Mouse (Mus musculus) lung, embryonic 14.5 days (tissue): ENCODE data around the gene Atxn1. TPM values are rescaled to one million over a fixed set of nuclear protein-coding genes. Genes with fewer than 3 reads are reported as not detected.

Experiments used
- ATAC-seq: fragments of 200-750 bp; cut with Nextera tagmentation; 2 replicates; pipeline ENCODE4 v1.8.0; 2017; ENCODE audit warnings: mild to moderate bottlenecking, moderate TSS enrichment, moderate library complexity; ENCODE audit not compliant: insufficient read depth
- DNase-seq: peaks from one replicate; pipeline ENCODE4 v3.0.0-alpha.2; 2015
- H3K27ac ChIP-seq: fragments of 300-500 bp; sonication (generic); 2 replicates; pipeline ENCODE4 v1.5.1; 2014; ENCODE audit warnings: low read depth, mild to moderate bottlenecking, moderate library complexity
- H3K27me3 ChIP-seq: fragments of 300-500 bp; sonication (generic); 2 replicates; pipeline ENCODE4 v1.6.1; 2014; ENCODE audit warnings: low read length, control low read depth; ENCODE audit not compliant: insufficient read depth
- H3K36me3 ChIP-seq: fragments of 300-500 bp; sonication (generic); 2 replicates; pipeline ENCODE4 v1.6.1; 2014; ENCODE audit warnings: control low read depth; ENCODE audit not compliant: insufficient read depth
- H3K4me1 ChIP-seq: fragments of 300-500 bp; sonication (generic); 2 replicates; pipeline ENCODE4 v1.6.1; 2014; ENCODE audit warnings: antibody characterized with exemption, control low read depth; ENCODE audit not compliant: insufficient read depth
- H3K4me2 ChIP-seq: fragments of 300-500 bp; sonication (generic); 2 replicates; pipeline ENCODE4 v1.6.1; 2014; ENCODE audit warnings: mild to moderate bottlenecking
- H3K4me3 ChIP-seq: fragments of 300-500 bp; sonication (generic); 2 replicates; pipeline ENCODE4 v1.5.1; 2014; ENCODE audit warnings: low read depth, low read length
- H3K9ac ChIP-seq: fragments of 300-500 bp; sonication (generic); 2 replicates; pipeline ENCODE4 v1.6.1; 2014
- H3K9me3 ChIP-seq: fragments of 300-500 bp; sonication (generic); 2 replicates; pipeline ENCODE4 v1.6.1; 2016; ENCODE audit warnings: low read depth, low read length, control low read depth
- CTCF ChIP-seq: IDR thresholded peaks from 2 replicates; pipeline ENCODE4 v1.5.1; 2016; ENCODE audit warnings: antibody characterized with exemption, low read depth
- WGBS: fragments of 180-500 bp; shearing (Covaris S2); extraction: QIAGEN DNeasy Blood & Tissue Kit; methylation state at CpG from one replicate; pipeline ENCODE4 v1.1.7; 2014; 5-methylcytosine and 5-hydroxymethylcytosine counted together
- polyA plus RNA-seq: library from polyadenylated mRNA; unstranded; fragments of >200 nt; fragmentation: Nextera tagmentation; extraction: Ambion mirVana; gene quantifications from 2 replicates; pipeline ENCODE4 v1.2.1, GENCODE M21; 2014

Gene Atxn1
- polyA plus RNA-seq, 1 experiment from 2014 or later, result 3.9 TPM

DNA sequence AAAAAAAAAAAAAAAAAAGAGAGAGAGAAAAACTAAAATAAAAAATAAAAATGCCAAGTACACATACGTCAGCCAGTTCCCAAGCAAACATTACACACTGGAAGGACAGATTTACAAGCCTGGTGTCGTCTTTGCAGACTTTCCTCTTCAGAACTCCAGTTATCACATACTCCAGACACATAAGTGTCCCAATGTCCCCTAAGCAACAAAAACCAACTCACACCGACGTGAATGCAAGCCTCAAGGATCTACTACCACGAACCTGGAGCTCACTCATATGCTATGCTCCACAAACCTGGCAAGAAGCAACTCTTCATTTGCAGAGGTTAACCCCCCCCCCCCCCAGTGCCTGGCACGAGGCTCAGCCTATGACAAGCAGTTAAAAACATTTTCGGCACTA is 136.8 kb downstream of the Atxn1 start:
- H3K27me3 ChIP-seq, result no peaks in the 10 kb centered on the region
- no peaks in the 10 kb centered on the region for H3K36me3 ChIP-seq
- ATAC-seq (no peak), DNase-seq (no peak)
- H3K9ac ChIP-seq, result no peak overlapping the region
- no peaks in the 10 kb centered on the region; the same call in 1 of the 2 replicates for H3K4me1 ChIP-seq
- 49% methylated on average over 7 of the region's 7 CpGs for WGBS
- no peak for TF ChIP-seq CTCF
- no peak overlapping the region for H3K4me2 ChIP-seq
- H3K9me3 ChIP-seq, result no peaks in the 10 kb centered on the region
- no peak overlapping the region for H3K27ac ChIP-seq
- H3K4me3 ChIP-seq, result no peak overlapping the region

DNA sequence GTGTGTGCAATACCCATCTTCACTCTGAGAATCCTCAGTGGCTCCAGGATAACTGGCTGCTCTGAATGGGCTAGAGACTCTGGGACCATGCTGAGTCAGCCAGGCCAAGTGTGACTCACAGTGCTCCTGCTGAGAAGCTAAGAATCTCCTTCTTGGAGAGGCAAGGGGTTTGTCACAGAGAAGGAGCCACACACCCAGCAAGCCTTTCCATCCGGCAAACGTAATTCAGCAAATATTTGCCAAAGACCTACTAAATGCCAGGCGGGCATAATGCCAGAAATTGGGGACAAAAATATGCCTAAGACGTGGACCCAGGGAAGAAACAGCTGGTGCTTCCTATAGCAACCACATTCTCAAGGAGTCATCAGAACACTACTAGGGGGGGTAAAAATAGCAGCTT is 137.2 kb downstream of the Atxn1 start:
- no peak overlapping the region for H3K4me3 ChIP-seq
- WGBS, result 31% methylated on average over 4 of the region's 4 CpGs
- no peaks in the 10 kb centered on the region for H3K36me3 ChIP-seq
- no peak for TF ChIP-seq CTCF
- no peaks in the 10 kb centered on the region for H3K9me3 ChIP-seq
- H3K4me1 ChIP-seq, result no peaks in the 10 kb centered on the region; the same call in 1 of the 2 replicates
- H3K9ac ChIP-seq, result no peak overlapping the region
- ATAC-seq (peak; percentile 65; the same call in 1 of the 2 replicates), DNase-seq (peak; percentile 77)
- no peak overlapping the region for H3K4me2 ChIP-seq
- H3K27me3 ChIP-seq, result no peaks in the 10 kb centered on the region
- H3K27ac ChIP-seq, result no peak overlapping the region

DNA sequence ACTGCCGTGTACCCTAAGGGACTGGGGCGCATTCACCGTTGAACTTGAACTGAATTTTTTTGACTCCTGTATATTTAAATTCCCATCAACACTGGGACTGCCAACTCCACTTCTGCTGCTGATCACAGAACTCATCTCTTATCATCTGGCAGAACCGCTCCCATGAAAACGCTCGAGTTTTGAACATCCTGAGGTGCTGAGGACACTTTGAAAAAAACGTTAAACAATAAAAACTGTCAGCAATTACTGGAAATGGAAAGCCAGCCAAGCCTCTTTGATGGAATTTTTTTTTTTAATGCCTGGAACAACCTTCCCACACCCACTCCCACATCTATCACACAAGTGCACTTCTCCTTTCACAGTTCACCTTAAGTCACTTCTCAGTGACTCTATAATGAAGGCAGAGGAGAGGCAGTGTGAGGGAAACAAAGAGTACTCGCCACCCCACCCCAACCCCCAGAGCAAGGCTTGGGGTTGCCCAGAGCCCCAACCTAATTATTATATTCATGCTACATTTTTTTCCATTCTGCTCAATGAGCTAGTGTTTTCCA is 137.7 kb downstream of the Atxn1 start:
- no peak for ATAC-seq
- Histone ChIP-seq H3K4me3 (no peak overlapping the region), H3K9ac (no peak overlapping the region), H3K36me3 (no peaks in the 10 kb centered on the region), H3K9me3 (no peaks in the 10 kb centered on the region), H3K4me1 (no peaks in the 10 kb centered on the region; the same call in 1 of the 2 replicates), H3K27ac (no peak overlapping the region), H3K27me3 (no peaks in the 10 kb centered on the region), H3K4me2 (no peak overlapping the region)
- no peak for DNase-seq
- WGBS, result 64% methylated on average over 8 of the region's 8 CpGs
- no peak for TF ChIP-seq CTCF

DNA sequence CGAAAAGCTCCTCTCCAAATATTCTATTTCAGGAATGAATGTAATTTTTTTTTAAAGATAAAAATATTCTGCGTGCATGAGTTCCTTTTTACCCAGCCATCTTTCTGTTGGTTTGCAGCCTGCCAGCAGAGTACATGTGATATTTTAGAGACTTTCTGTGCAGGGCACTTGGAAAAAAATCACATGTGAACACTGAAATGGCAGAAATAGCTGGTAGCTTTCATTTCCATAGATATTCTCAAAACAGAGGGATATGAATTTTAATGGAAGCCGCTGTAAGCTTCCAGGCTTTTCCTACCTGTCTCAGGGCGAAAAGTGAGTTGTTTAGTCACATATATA is 142.3 kb downstream of the Atxn1 start:
- DNase-seq, result no peak
- no peak for ATAC-seq
- Histone ChIP-seq H3K36me3 (no peaks in the 10 kb centered on the region), H3K9me3 (no peaks in the 10 kb centered on the region), H3K27ac (no peak overlapping the region), H3K4me1 (no peaks in the 10 kb centered on the region), H3K4me3 (no peak overlapping the region), H3K4me2 (no peak overlapping the region), H3K9ac (no peak overlapping the region), H3K27me3 (no peaks in the 10 kb centered on the region)
- TF ChIP-seq CTCF, result no peak
- 74% methylated on average over 4 of the region's 4 CpGs for WGBS

DNA sequence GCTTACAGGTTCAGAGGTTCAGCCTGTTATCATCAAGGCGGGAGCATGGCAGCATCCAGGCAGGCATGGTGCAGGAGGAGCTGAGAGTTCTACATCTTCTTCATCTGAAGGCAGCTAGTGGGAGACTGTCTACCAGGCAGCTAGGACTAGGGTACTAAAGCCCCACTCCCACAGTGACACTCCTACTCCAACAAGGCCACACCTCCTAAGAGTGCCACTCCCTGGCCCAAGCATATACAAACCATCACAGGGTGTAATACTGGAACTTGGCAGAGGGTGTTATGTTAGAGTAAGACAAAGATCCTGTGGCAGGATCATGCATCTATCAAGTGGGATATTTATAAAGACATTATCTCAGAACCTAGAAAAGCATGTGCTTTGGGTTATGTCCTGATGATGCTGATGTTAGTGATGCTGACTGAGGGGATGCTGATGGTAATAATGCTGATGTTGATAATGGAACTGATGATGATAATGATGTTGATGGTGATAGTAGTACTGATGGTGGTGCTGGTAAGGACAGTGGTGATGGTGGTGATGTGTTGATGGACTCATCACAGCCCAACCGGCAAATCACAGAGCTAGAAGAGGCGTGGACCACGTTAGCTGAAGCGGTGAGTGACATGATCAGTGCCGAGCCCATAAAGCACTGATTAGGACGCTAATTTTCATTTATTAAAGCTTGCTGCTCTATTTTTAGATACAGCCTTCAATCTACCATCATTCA is 142.9 kb downstream of the Atxn1 start:
- Histone ChIP-seq H3K27me3 (no peaks in the 10 kb centered on the region), H3K4me2 (no peak overlapping the region), H3K36me3 (no peaks in the 10 kb centered on the region), H3K9me3 (no peaks in the 10 kb centered on the region), H3K4me3 (no peak overlapping the region), H3K27ac (no peak overlapping the region), H3K4me1 (no peaks in the 10 kb centered on the region), H3K9ac (no peak overlapping the region)
- ATAC-seq (no peak), DNase-seq (no peak)
- WGBS, result 75% methylated on average over 7 of the region's 7 CpGs
- TF ChIP-seq CTCF, result no peak

DNA sequence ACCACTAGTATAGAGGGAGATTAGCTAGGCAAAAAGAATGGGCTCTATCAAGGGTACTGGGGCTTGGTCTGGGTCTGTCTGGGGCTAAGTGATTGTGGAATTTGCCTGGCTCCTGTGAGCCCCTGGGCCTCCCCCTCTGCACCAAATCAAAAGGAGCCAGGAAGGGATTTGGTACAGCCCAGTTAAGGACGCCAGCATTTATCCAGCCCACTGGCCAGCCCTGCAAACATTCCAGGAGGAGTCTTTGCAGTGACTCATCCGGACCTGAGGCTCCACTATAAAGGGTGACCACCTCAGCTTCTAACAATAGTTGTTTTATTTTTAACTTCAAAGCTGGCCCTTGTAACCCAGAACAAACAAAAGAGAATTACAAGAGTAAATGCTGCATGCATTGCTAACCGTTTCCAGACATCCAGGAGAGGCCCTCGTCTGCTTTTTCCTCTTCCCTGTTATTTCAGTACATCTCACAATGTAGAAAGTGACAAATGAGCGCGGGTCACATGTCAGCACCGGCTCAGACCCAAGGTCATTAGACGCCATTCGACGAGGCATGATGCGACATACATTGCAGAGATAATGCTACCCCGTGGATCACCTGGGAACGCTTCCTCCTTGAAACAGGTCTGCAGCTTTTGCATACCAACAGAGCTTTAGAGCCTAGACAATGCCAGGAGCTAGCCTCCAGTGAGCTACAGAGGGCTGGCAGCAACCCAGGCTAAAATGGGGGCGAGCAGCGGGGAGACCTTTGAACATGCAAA is 144.2 kb downstream of the Atxn1 start:
- WGBS, result 40% methylated on average over 15 of the region's 15 CpGs
- H3K9me3 ChIP-seq, result no peaks in the 10 kb centered on the region
- no peak overlapping the region for H3K4me3 ChIP-seq
- no peaks in the 10 kb centered on the region for H3K4me1 ChIP-seq
- H3K36me3 ChIP-seq, result no peaks in the 10 kb centered on the region
- H3K4me2 ChIP-seq, result no peak overlapping the region
- no peaks in the 10 kb centered on the region for H3K27me3 ChIP-seq
- no peak for TF ChIP-seq CTCF
- H3K9ac ChIP-seq, result no peak overlapping the region
- peak overlapping the region; percentile 54; the same call in 1 of the 2 replicates for H3K27ac ChIP-seq
- peak; percentile 52 for DNase-seq
- peak; percentile 76 for ATAC-seq

DNA sequence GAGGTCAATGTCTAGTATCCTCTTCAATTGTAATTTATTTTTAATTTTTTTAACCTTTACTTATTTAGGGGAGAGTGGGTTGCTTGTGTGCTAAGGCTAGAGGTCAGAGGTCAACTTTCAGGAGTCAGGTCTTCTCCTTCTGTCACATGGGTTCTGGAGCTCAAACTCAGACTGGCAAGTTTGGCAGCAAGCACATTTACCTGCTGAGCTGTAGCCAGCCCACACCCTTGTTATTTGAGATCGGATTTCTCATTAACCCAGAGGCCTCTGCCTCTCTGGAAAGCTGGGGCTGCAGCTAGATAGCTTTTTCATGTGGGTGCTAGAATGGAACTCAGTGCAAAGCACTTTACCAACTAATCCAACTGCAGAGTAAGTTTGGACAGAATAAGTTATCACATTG is 148.1 kb downstream of the Atxn1 start:
- Histone ChIP-seq H3K4me3 (no peak overlapping the region), H3K4me1 (no peaks in the 10 kb centered on the region), H3K9me3 (no peaks in the 10 kb centered on the region; the same call in 1 of the 2 replicates), H3K36me3 (no peaks in the 10 kb centered on the region), H3K27me3 (no peaks in the 10 kb centered on the region), H3K4me2 (no peak overlapping the region), H3K9ac (no peak overlapping the region), H3K27ac (no peak overlapping the region)
- no peak for TF ChIP-seq CTCF
- ATAC-seq, result no peak
- DNase-seq, result no peak
- WGBS, result 52% methylated on average over 1 of the region's 1 CpGs
